Mouse (Mus musculus) spleen, adult 10 weeks (tissue): Measurements from ENCODE around the gene Olfr1131. TPM values are rescaled to one million over a fixed set of nuclear protein-coding genes. Genes with fewer than 3 reads are reported as not detected.

Source experiments
- polyA plus RNA-seq: library from polyadenylated mRNA; stranded (reverse); fragments of 350-450 nt; fragmentation: Illumina TruSeq; extraction: RNeasy Lipid Tissue Mini Kit (QIAGEN cat#74804); gene quantifications from one replicate; pipeline ENCODE4 v1.2.3, GENCODE M21; 2015; ENCODE audit warnings: low replicate concordance; ENCODE audit not compliant: insufficient read depth

Olfr1131 gene
- not detected for polyA plus RNA-seq

GRCm38 (mm10) chr2:87626804-87627203, at the start of gene Olfr1131:
Gene Olfr1131, plus strand, starts transcription at chr2:87627104.

GRCm38 (mm10) chr2:87605912-87606311, 21.0 kb upstream of the Olfr1131 start, which contains the start of gene Olfr1130:
Gene Olfr1130, plus strand, starts transcription at chr2:87606212.

GRCm38 (mm10) chr2:87637435-87637834, 10.5 kb downstream of the Olfr1131 start, which contains the start of gene Olfr1132:
Gene Olfr1132, minus strand, starts transcription at chr2:87637535.

GRCm38 (mm10) chr2:87647274-87647673, 20.4 kb downstream of the Olfr1131 start, which contains the start of gene Olfr1133:
Gene Olfr1133, minus strand, starts transcription at chr2:87647374.

GRCm38 (mm10) chr2:87658360-87658759, 31.5 kb downstream of the Olfr1131 start, which contains the start of gene Olfr1134:
Gene Olfr1134, minus strand, starts transcription at chr2:87658460.

GRCm38 (mm10) chr2:87673564-87673963, 46.7 kb downstream of the Olfr1131 start, which contains the start of gene Olfr1135:
Gene Olfr1135, minus strand, starts transcription at chr2:87673664.

Other genes with a start within 250 kb of the Olfr1131 start
- gene Olfr1122, start 241.3 kb upstream of the Olfr1131 start, polyA plus RNA-seq, result not detected
- not detected for gene Olfr1123, start 210.5 kb upstream of the Olfr1131 start, polyA plus RNA-seq
- not detected for gene Olfr1124, start 196.8 kb upstream of the Olfr1131 start, polyA plus RNA-seq
- gene Olfr1126, start 173.1 kb upstream of the Olfr1131 start, polyA plus RNA-seq, result not detected
- gene Pramel7, start 130.0 kb upstream of the Olfr1131 start, polyA plus RNA-seq, result not detected
- gene Pramel6, start 120.5 kb upstream of the Olfr1131 start, polyA plus RNA-seq, result not detected
- gene Olfr153, start 95.3 kb upstream of the Olfr1131 start, polyA plus RNA-seq, result not detected
- not detected for gene Olfr1128, start 81.6 kb upstream of the Olfr1131 start, polyA plus RNA-seq
- gene Olfr1129, start 53.2 kb upstream of the Olfr1131 start, polyA plus RNA-seq, result not detected
- not detected for gene Olfr1130, start 20.9 kb upstream of the Olfr1131 start, polyA plus RNA-seq
- gene Olfr1132, start 10.4 kb downstream of the Olfr1131 start, polyA plus RNA-seq, result not detected
- gene Olfr1133, start 20.3 kb downstream of the Olfr1131 start, polyA plus RNA-seq, result not detected
- gene Olfr1134, start 31.4 kb downstream of the Olfr1131 start, polyA plus RNA-seq, result not detected
- gene Olfr1135, start 46.6 kb downstream of the Olfr1131 start, polyA plus RNA-seq, result not detected
- gene Olfr1136, start 66.8 kb downstream of the Olfr1131 start, polyA plus RNA-seq, result not detected
- not detected for gene Olfr1137, start 86.1 kb downstream of the Olfr1131 start, polyA plus RNA-seq
- gene Olfr1138, start 112.9 kb downstream of the Olfr1131 start, polyA plus RNA-seq, result not detected
- not detected for gene Olfr1140, start 116.6 kb downstream of the Olfr1131 start, polyA plus RNA-seq
- gene Olfr1141, start 126.9 kb downstream of the Olfr1131 start, polyA plus RNA-seq, result not detected
- not detected for gene Olfr152, start 152.4 kb downstream of the Olfr1131 start, polyA plus RNA-seq
- not detected for gene Olfr1143, start 173.5 kb downstream of the Olfr1131 start, polyA plus RNA-seq
- gene Olfr1145, start 182.7 kb downstream of the Olfr1131 start, polyA plus RNA-seq, result not detected
- gene Olfr1148, start 203.4 kb downstream of the Olfr1131 start, polyA plus RNA-seq, result not detected
- not detected for gene Olfr1150-ps1, start 216.9 kb downstream of the Olfr1131 start, polyA plus RNA-seq
- gene Olfr1151, start 228.8 kb downstream of the Olfr1131 start, polyA plus RNA-seq, result not detected
- gene Olfr1152, start 239.4 kb downstream of the Olfr1131 start, polyA plus RNA-seq, result not detected